Comparison of ENCODE assay signal across 10 mouse cellular contexts in the genomic region with DNA sequence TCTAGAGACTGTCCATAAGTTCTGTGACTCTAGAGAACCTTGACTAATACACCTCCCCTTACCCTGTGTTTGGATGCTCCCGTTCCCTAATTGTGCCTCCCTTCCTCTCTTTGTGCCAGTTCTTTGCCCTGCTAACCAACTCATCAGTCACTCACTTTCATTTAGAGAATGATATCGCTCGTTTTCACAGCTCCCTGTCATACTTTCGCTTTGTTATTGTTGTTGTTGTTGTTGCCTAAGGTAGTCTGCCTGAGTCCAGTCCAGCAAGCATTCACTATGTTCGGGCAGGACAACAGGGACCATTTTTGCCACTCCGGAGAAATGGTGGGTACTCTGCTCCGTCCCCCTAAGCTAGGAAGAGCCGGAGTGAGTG. TPM values are rescaled to one million over a fixed set of nuclear protein-coding genes. Genes with fewer than 3 reads are reported as not detected.
DNase-seq lines count a peak whose midpoint lies in the region; ATAC-seq and TF ChIP-seq lines count a peak whose summit lies in the region.
"Had no signal": no experiment of that assay in that cellular context is flagged by ENCODE, and none has a peak within 500 bp of the region (broad histone marks: within the 10 kb centered on the region; RNA-seq: fewer than 3 reads in every experiment).

No protein-coding gene starts in this region.

- WGBS in kidney, embryonic 14.5 days: 63% methylated on average over 8 of the region's 8 CpGs
- 71% methylated on average over 8 of the region's 8 CpGs for WGBS in embryonic facial prominence, embryonic 11.5 days
- 49% methylated on average over 8 of the region's 8 CpGs for WGBS in hindbrain, postnatal 0 days
- 65% methylated on average over 8 of the region's 8 CpGs for WGBS in midbrain, embryonic 15.5 days

- no peaks in the 10 kb centered on the region for H3K36me3 ChIP-seq in kidney, embryonic 14.5 days (ENCODE audit: control insufficient read depth, insufficient read depth, low read length)
- H3K36me3 ChIP-seq in embryonic facial prominence, embryonic 11.5 days (replicated peaks; ENCODE audit: control insufficient read depth, insufficient read depth, low read depth, low read length): no peaks in the 10 kb centered on the region
- H3K36me3 ChIP-seq in hindbrain, postnatal 0 days (ENCODE audit: insufficient read depth, low read length): no peaks in the 10 kb centered on the region
- no peaks in the 10 kb centered on the region for H3K36me3 ChIP-seq in midbrain, embryonic 15.5 days (replicated peaks)

- no peaks in the 10 kb centered on the region for H3K4me1 ChIP-seq in kidney, embryonic 14.5 days (ENCODE audit: control insufficient read depth, insufficient read depth, low read length)
- no peaks in the 10 kb centered on the region for H3K4me1 ChIP-seq in embryonic facial prominence, embryonic 11.5 days (ENCODE audit: control insufficient read depth, insufficient read depth, low read length)
- H3K4me1 ChIP-seq in hindbrain, postnatal 0 days (ENCODE audit: insufficient read depth, low read length): no peaks in the 10 kb centered on the region
- H3K4me1 ChIP-seq in midbrain, embryonic 15.5 days: no peaks in the 10 kb centered on the region

- no peak for TF ChIP-seq CTCF in hindbrain, postnatal 0 days (IDR thresholded peaks at IDR 0.05; ENCODE audit: low read depth)

- no peak for ATAC-seq in kidney, embryonic 14.5 days (ENCODE audit: low FRiP score, low TSS enrichment)
- ATAC-seq in embryonic facial prominence, embryonic 11.5 days (replicated peaks; ENCODE audit: insufficient number of reproducible peaks, low FRiP score, low TSS enrichment, low read depth): no peak
- ATAC-seq in hindbrain, postnatal 0 days: no peak
- no peak for ATAC-seq in midbrain, embryonic 15.5 days (replicated peaks)

- H3K27ac ChIP-seq in kidney, embryonic 14.5 days (ENCODE audit: low read depth, low read length): no peak overlapping the region
- no peak overlapping the region for H3K27ac ChIP-seq in embryonic facial prominence, embryonic 11.5 days (replicated peaks; ENCODE audit: low read depth, low read length)
- H3K27ac ChIP-seq in hindbrain, postnatal 0 days: no peak overlapping the region
- no peak overlapping the region for H3K27ac ChIP-seq in midbrain, embryonic 15.5 days

- peak overlapping the region; percentile 42; the same call in 1 of the 2 replicates for H3K9ac ChIP-seq in kidney, embryonic 14.5 days (ENCODE audit: low read depth, low read length)
- no peak overlapping the region for H3K9ac ChIP-seq in embryonic facial prominence, embryonic 11.5 days (replicated peaks; ENCODE audit: low read length)
- no peak overlapping the region for H3K9ac ChIP-seq in hindbrain, postnatal 0 days (replicated peaks; ENCODE audit: low read length)
- H3K9ac ChIP-seq in midbrain, embryonic 15.5 days: no peak overlapping the region

- H3K4me3 ChIP-seq in kidney, embryonic 14.5 days (ENCODE audit: low read length): peak overlapping the region; percentile 26; the same call in 1 of the 2 replicates
- H3K4me3 ChIP-seq in embryonic facial prominence, embryonic 11.5 days (ENCODE audit: low read depth, low read length): no peak overlapping the region
- peak overlapping the region; percentile 33 for H3K4me3 ChIP-seq in hindbrain, postnatal 0 days (ENCODE audit: low read length)
- peak overlapping the region; percentile 18; the same call in 1 of the 2 replicates for H3K4me3 ChIP-seq in midbrain, embryonic 15.5 days

- peak overlapping the region; percentile 33 for H3K4me2 ChIP-seq in kidney, embryonic 14.5 days (replicated peaks; ENCODE audit: low read depth, low read length)
- peak overlapping the region; percentile 29 for H3K4me2 ChIP-seq in embryonic facial prominence, embryonic 11.5 days (ENCODE audit: low read depth, low read length)
- H3K4me2 ChIP-seq in hindbrain, postnatal 0 days (ENCODE audit: low read depth, low read length): peak overlapping the region; percentile 53
- peak overlapping the region; percentile 39 for H3K4me2 ChIP-seq in midbrain, embryonic 15.5 days

- no peaks in the 10 kb centered on the region for H3K27me3 ChIP-seq in kidney, embryonic 14.5 days (ENCODE audit: control insufficient read depth, insufficient read depth, low read length)
- H3K27me3 ChIP-seq in embryonic facial prominence, embryonic 11.5 days (ENCODE audit: control insufficient read depth, insufficient read depth, low read length): no peaks in the 10 kb centered on the region
- no peaks in the 10 kb centered on the region for H3K27me3 ChIP-seq in hindbrain, postnatal 0 days (ENCODE audit: insufficient read depth, low read length)
- H3K27me3 ChIP-seq in midbrain, embryonic 15.5 days (replicated peaks): no peaks in the 10 kb centered on the region

- no peaks in the 10 kb centered on the region for H3K9me3 ChIP-seq in kidney, embryonic 14.5 days (ENCODE audit: control insufficient read depth, low read length)
- H3K9me3 ChIP-seq in embryonic facial prominence, embryonic 11.5 days (replicated peaks; ENCODE audit: control insufficient read depth, low read length): no peaks in the 10 kb centered on the region
- no peaks in the 10 kb centered on the region for H3K9me3 ChIP-seq in hindbrain, postnatal 0 days (ENCODE audit: low read length)
- no peaks in the 10 kb centered on the region for H3K9me3 ChIP-seq in midbrain, embryonic 15.5 days

- DNase-seq in kidney, adult 9 months: no peak
- no peak for DNase-seq in embryonic facial prominence, embryonic 11.5 days (ENCODE audit: low spot score)
- DNase-seq in hindbrain, postnatal 0 days (ENCODE audit: low spot score): no peak
- no peak for DNase-seq in ovary, adult 18-20 months (ENCODE audit: low spot score)
- DNase-seq in spleen, adult 18-20 months: no peak
- DNase-seq in adipocyte (ENCODE audit: low spot score): no peak

RNA-seq across cellular contexts. Expression of gene Ifna13, which starts 3.6 kb away (rescaled TPM):
- not detected in 2 replicates for polyA plus RNA-seq in kidney, embryonic 14.5 days (2014; fragmentation: Nextera tagmentation; extraction: Ambion mirVana)
- polyA plus RNA-seq in embryonic facial prominence, embryonic 11.5 days (2014; fragmentation: Nextera tagmentation; extraction: Ambion mirVana): 0.26 TPM in 1 of 2 replicates, not detected in the other
- not detected in 2 replicates for total RNA-seq in hindbrain, postnatal 0 days (2014; rRNA removed)
- not detected in 2 replicates for polyA plus RNA-seq in hindbrain, postnatal 0 days (2015; fragmentation: Nextera tagmentation; extraction: Ambion mirVana)
- polyA plus RNA-seq in midbrain, embryonic 15.5 days (2015; fragmentation: Nextera tagmentation; extraction: Ambion mirVana): not detected in 2 replicates
- total RNA-seq: ES-E14 had no signal
- polyA plus RNA-seq: neural tube, embryonic 11.5 days had no signal

RNA-seq across cellular contexts. Expression of gene C87499, which starts 6.5 kb away (rescaled TPM):
- polyA plus RNA-seq in kidney, embryonic 14.5 days (2014; fragmentation: Nextera tagmentation; extraction: Ambion mirVana): not detected in 2 replicates
- not detected in 2 replicates for polyA plus RNA-seq in embryonic facial prominence, embryonic 11.5 days (2014; fragmentation: Nextera tagmentation; extraction: Ambion mirVana)
- total RNA-seq in hindbrain, postnatal 0 days (2014; rRNA removed): not detected in 2 replicates
- not detected in 2 replicates for polyA plus RNA-seq in hindbrain, postnatal 0 days (2015; fragmentation: Nextera tagmentation; extraction: Ambion mirVana)
- polyA plus RNA-seq in midbrain, embryonic 15.5 days (2015; fragmentation: Nextera tagmentation; extraction: Ambion mirVana): not detected in 2 replicates
- total RNA-seq: ES-E14 had no signal
- polyA plus RNA-seq: neural tube, embryonic 11.5 days had no signal

RNA-seq across cellular contexts. Expression of gene Ifna16, which starts 36.0 kb away (rescaled TPM):
- not detected in 2 replicates for polyA plus RNA-seq in kidney, embryonic 14.5 days (2014; fragmentation: Nextera tagmentation; extraction: Ambion mirVana)
- polyA plus RNA-seq in embryonic facial prominence, embryonic 11.5 days (2014; fragmentation: Nextera tagmentation; extraction: Ambion mirVana): not detected in 2 replicates
- total RNA-seq in hindbrain, postnatal 0 days (2014; rRNA removed): not detected in 2 replicates
- polyA plus RNA-seq in hindbrain, postnatal 0 days (2015; fragmentation: Nextera tagmentation; extraction: Ambion mirVana): not detected in 2 replicates
- polyA plus RNA-seq in midbrain, embryonic 15.5 days (2015; fragmentation: Nextera tagmentation; extraction: Ambion mirVana): not detected in 2 replicates
- total RNA-seq: ES-E14 had no signal
- polyA plus RNA-seq: neural tube, embryonic 11.5 days had no signal

RNA-seq across cellular contexts. Expression of gene Ifna12, which starts 37.5 kb away (rescaled TPM):
- not detected in 2 replicates for polyA plus RNA-seq in kidney, embryonic 14.5 days (2014; fragmentation: Nextera tagmentation; extraction: Ambion mirVana)
- not detected in 2 replicates for polyA plus RNA-seq in embryonic facial prominence, embryonic 11.5 days (2014; fragmentation: Nextera tagmentation; extraction: Ambion mirVana)
- total RNA-seq in hindbrain, postnatal 0 days (2014; rRNA removed): not detected in 2 replicates
- not detected in 2 replicates for polyA plus RNA-seq in hindbrain, postnatal 0 days (2015; fragmentation: Nextera tagmentation; extraction: Ambion mirVana)
- not detected in 2 replicates for polyA plus RNA-seq in midbrain, embryonic 15.5 days (2015; fragmentation: Nextera tagmentation; extraction: Ambion mirVana)
- total RNA-seq: ES-E14 had no signal
- polyA plus RNA-seq: neural tube, embryonic 11.5 days had no signal

RNA-seq across cellular contexts. Expression of gene Ifna2, which starts 43.0 kb away (rescaled TPM):
- not detected in 2 replicates for polyA plus RNA-seq in kidney, embryonic 14.5 days (2014; fragmentation: Nextera tagmentation; extraction: Ambion mirVana)
- not detected in 2 replicates for polyA plus RNA-seq in embryonic facial prominence, embryonic 11.5 days (2014; fragmentation: Nextera tagmentation; extraction: Ambion mirVana)
- not detected in 2 replicates for total RNA-seq in hindbrain, postnatal 0 days (2014; rRNA removed)
- not detected in 2 replicates for polyA plus RNA-seq in hindbrain, postnatal 0 days (2015; fragmentation: Nextera tagmentation; extraction: Ambion mirVana)
- polyA plus RNA-seq in midbrain, embryonic 15.5 days (2015; fragmentation: Nextera tagmentation; extraction: Ambion mirVana): not detected in 2 replicates
- total RNA-seq: ES-E14 had no signal
- polyA plus RNA-seq: neural tube, embryonic 11.5 days had no signal
